Mouse (Mus musculus): Measurements from ENCODE around the gene Amotl2.

GRCm38 (mm10) chr9:102718676-102719075 is 2.2 kb downstream of the Amotl2 start:
- TF ChIP-seq CTCF (IDR thresholded peaks at IDR 0.05) (no peak), POLR2A (IDR thresholded peaks at IDR 0.05; ENCODE audit: insufficient read depth, low read depth, low read length) (no peak)
